In genomic region chr2:149896337-149896736, GRCm38 (mm10) we compare ENCODE assay signal across 30 mouse cellular contexts.
"Had no signal": no experiment of that assay in that cellular context is flagged by ENCODE, and none has a peak within 500 bp of the region (broad histone marks: within the 10 kb centered on the region; RNA-seq: fewer than 3 reads in every experiment).

No protein-coding gene starts in this region.

- H3K27ac ChIP-seq: limb, embryonic 10.5 days; limb, embryonic 12.5 days; limb, embryonic 13.5 days; limb, embryonic 15.5 days; liver, embryonic 12.5 days; liver, embryonic 13.5 days; liver, embryonic 14.5 days; liver, embryonic 15.5 days; lung, embryonic 15.5 days; macrophage; midbrain, embryonic 10.5 days; midbrain, embryonic 12.5 days; midbrain, embryonic 13.5 days; midbrain, embryonic 15.5 days; neural tube, embryonic 12.5 days had no signal

- H3K36me3 ChIP-seq: limb, embryonic 10.5 days; limb, embryonic 12.5 days; limb, embryonic 13.5 days; limb, embryonic 15.5 days; liver, embryonic 12.5 days; liver, embryonic 13.5 days; liver, embryonic 15.5 days; lung, embryonic 15.5 days; midbrain, embryonic 10.5 days; midbrain, embryonic 12.5 days; midbrain, embryonic 13.5 days; midbrain, embryonic 15.5 days; neural tube, embryonic 12.5 days had no signal

- H3K4me2 ChIP-seq: limb, embryonic 12.5 days; limb, embryonic 13.5 days; limb, embryonic 15.5 days; liver, embryonic 11.5 days; liver, embryonic 12.5 days; liver, embryonic 13.5 days; liver, embryonic 15.5 days; lung, embryonic 14.5 days; lung, embryonic 15.5 days; midbrain, embryonic 11.5 days; midbrain, embryonic 12.5 days; midbrain, embryonic 13.5 days; midbrain, embryonic 15.5 days; neural tube, embryonic 12.5 days had no signal

- H3K9me3 ChIP-seq: limb, embryonic 10.5 days; limb, embryonic 12.5 days; limb, embryonic 13.5 days; limb, embryonic 15.5 days; liver, embryonic 12.5 days; liver, embryonic 13.5 days; liver, embryonic 15.5 days; lung, embryonic 15.5 days; midbrain, embryonic 10.5 days; midbrain, embryonic 12.5 days; midbrain, embryonic 13.5 days; midbrain, embryonic 15.5 days; neural tube, embryonic 12.5 days had no signal

- H3K4me1 ChIP-seq: limb, embryonic 10.5 days; limb, embryonic 15.5 days; liver, embryonic 12.5 days; liver, embryonic 13.5 days; liver, embryonic 15.5 days; lung, embryonic 15.5 days; megakaryocyte, embryonic 14.5 days; midbrain, embryonic 12.5 days had no signal

- H3K9ac ChIP-seq: limb, embryonic 12.5 days; limb, embryonic 13.5 days; limb, embryonic 15.5 days; liver, embryonic 12.5 days; liver, embryonic 13.5 days; liver, embryonic 14.5 days; liver, embryonic 15.5 days; liver, postnatal 0 days; lung, embryonic 14.5 days; lung, embryonic 15.5 days; midbrain, embryonic 12.5 days; midbrain, embryonic 13.5 days; midbrain, embryonic 15.5 days; neural tube, embryonic 12.5 days had no signal

- H3K27me3 ChIP-seq: limb, embryonic 12.5 days; limb, embryonic 13.5 days; limb, embryonic 15.5 days; liver, embryonic 12.5 days; liver, embryonic 13.5 days; liver, embryonic 15.5 days; lung, embryonic 15.5 days; megakaryocyte, embryonic 14.5 days; midbrain, embryonic 12.5 days; midbrain, embryonic 13.5 days; midbrain, embryonic 15.5 days; neural tube, embryonic 12.5 days had no signal

- DNase-seq: left cerebral cortex, postnatal 4 days; liver; liver, embryonic 13.5 days; liver, postnatal 0 days; lung, adult 18-20 months; lung, adult 2 months; lung, embryonic 14.5 days; lung, postnatal 10 days; lung, postnatal 14 days; lung, postnatal 36 days; lung, postnatal 4 days; midbrain, embryonic 14.5 days had no signal

- H3K4me3 ChIP-seq: limb, embryonic 10.5 days; limb, embryonic 12.5 days; limb, embryonic 13.5 days; limb, embryonic 15.5 days; liver, embryonic 12.5 days; liver, embryonic 13.5 days; liver, embryonic 15.5 days; lung, embryonic 15.5 days; megakaryocyte, embryonic 14.5 days; midbrain, embryonic 10.5 days; midbrain, embryonic 12.5 days; midbrain, embryonic 13.5 days; midbrain, embryonic 15.5 days; myocyte; neural tube, embryonic 12.5 days had no signal
